Mouse (Mus musculus) embryonic facial prominence, embryonic 12.5 days (tissue): ENCODE measurements at regions not wholly inside any gene's neighbourhood (a gene's known extent, or its start where the extent isn't known, plus 50 kb on each side); places are given as distances from the start of the nearest gene placed in this dataset.
A peak's percentile ranks its signal among the peaks of the same experiment; 100 is the strongest.

Experiments
- ATAC-seq: fragments of 200-750 bp; cut with Nextera tagmentation; 2 replicates; pipeline ENCODE4 v1.8.0; 2017; ENCODE audit not compliant: insufficient number of reproducible peaks, insufficient read depth, low FRiP score, low TSS enrichment
- H3K27ac ChIP-seq: fragments of 300-500 bp; sonication (generic); 2 replicates; pipeline ENCODE4 v1.5.1; 2016; ENCODE audit warnings: mild to moderate bottlenecking
- H3K27me3 ChIP-seq: fragments of 300-500 bp; sonication (generic); 2 replicates; pipeline ENCODE4 v1.6.1; 2016; ENCODE audit warnings: mild to moderate bottlenecking, moderate library complexity
- H3K36me3 ChIP-seq: fragments of 300-500 bp; sonication (generic); 2 replicates; pipeline ENCODE4 v1.6.1; 2016; ENCODE audit warnings: mild to moderate bottlenecking
- H3K4me1 ChIP-seq: fragments of 300-500 bp; sonication (generic); 2 replicates; pipeline ENCODE4 v1.6.1; 2016
- H3K4me2 ChIP-seq: fragments of 300-500 bp; sonication (generic); replicated peaks from 2 replicates; pipeline ENCODE4 v1.6.1; 2016; ENCODE audit warnings: mild to moderate bottlenecking, moderate library complexity
- H3K4me3 ChIP-seq: fragments of 300-500 bp; sonication (generic); 2 replicates; pipeline ENCODE4 v1.5.1; 2016; ENCODE audit warnings: mild to moderate bottlenecking
- H3K9ac ChIP-seq: fragments of 300-500 bp; sonication (generic); 2 replicates; pipeline ENCODE4 v1.6.1; 2016; ENCODE audit warnings: mild to moderate bottlenecking, moderate library complexity
- H3K9me3 ChIP-seq: fragments of 300-500 bp; sonication (generic); 2 replicates; pipeline ENCODE4 v1.6.1; 2016; ENCODE audit warnings: mild to moderate bottlenecking, moderate library complexity
- WGBS: fragments of 180-500 bp; shearing (Covaris S2); methylation state at CpG from one replicate; pipeline ENCODE4 v1.1.7; 2016; 5-methylcytosine and 5-hydroxymethylcytosine counted together

- Histone ChIP-seq H3K36me3 (no peaks in the 10 kb centered on the region), H3K4me1 (peaks cover 8% of the 10 kb centered on the region; the same call in 1 of the 2 replicates), H3K4me2 (peak overlapping the region; percentile 36; the same call in 1 of the 2 replicates), H3K4me3 (no peak overlapping the region), H3K27ac (no peak overlapping the region), H3K9me3 (no peaks in the 10 kb centered on the region), H3K27me3 (no peaks in the 10 kb centered on the region), H3K9ac (no peak overlapping the region)
- WGBS: 67% methylated on average over 13 of the region's 13 CpGs
- ATAC-seq: no peak
Measured at GRCm38 (mm10) chr3:38397615-38397956, 87.1 kb downstream of the Ankrd50 start.

- Histone ChIP-seq H3K4me1 (peaks cover 8% of the 10 kb centered on the region; the same call in 1 of the 2 replicates), H3K4me3 (0 out of 2 replicates have a peak overlapping the region, but pooled peaks have one; percentile 2), H3K9ac (no peak overlapping the region), H3K27ac (no peak overlapping the region), H3K9me3 (no peaks in the 10 kb centered on the region), H3K36me3 (no peaks in the 10 kb centered on the region), H3K27me3 (no peaks in the 10 kb centered on the region), H3K4me2 (peak overlapping the region; percentile 36)
- 6% methylated on average over 20 of the region's 20 CpGs for WGBS
- peak; percentile 56; the same call in 1 of the 2 replicates for ATAC-seq
Measured at GRCm38 (mm10) chr3:38396760-38397614, 87.7 kb downstream of the Ankrd50 start.

GRCm38 (mm10) chr3:38394308-38394707, 90.3 kb downstream of the Ankrd50 start:
- Histone ChIP-seq H3K27ac (no peak overlapping the region), H3K4me2 (no peak overlapping the region), H3K4me1 (peaks cover 8% of the 10 kb centered on the region; the same call in 1 of the 2 replicates), H3K27me3 (no peaks in the 10 kb centered on the region), H3K4me3 (no peak overlapping the region), H3K36me3 (no peaks in the 10 kb centered on the region), H3K9ac (no peak overlapping the region), H3K9me3 (no peaks in the 10 kb centered on the region)
- 78% methylated on average over 4 of the region's 4 CpGs for WGBS
- no peak for ATAC-seq

- Histone ChIP-seq H3K4me1 (no peaks in the 10 kb centered on the region), H3K4me2 (no peak overlapping the region), H3K36me3 (no peaks in the 10 kb centered on the region), H3K9ac (no peak overlapping the region), H3K4me3 (no peak overlapping the region), H3K27me3 (no peaks in the 10 kb centered on the region), H3K9me3 (no peaks in the 10 kb centered on the region), H3K27ac (no peak overlapping the region)
- no peak for ATAC-seq
- WGBS: 71% methylated on average over 2 of the region's 2 CpGs
Measured at GRCm38 (mm10) chr3:38389647-38390046, 95.0 kb downstream of the Ankrd50 start.

- 33% methylated on average over 3 of the region's 3 CpGs for WGBS
- Histone ChIP-seq H3K9ac (no peak overlapping the region), H3K4me1 (no peaks in the 10 kb centered on the region), H3K27me3 (no peaks in the 10 kb centered on the region), H3K36me3 (no peaks in the 10 kb centered on the region), H3K4me2 (no peak overlapping the region), H3K4me3 (no peak overlapping the region), H3K9me3 (no peaks in the 10 kb centered on the region), H3K27ac (no peak overlapping the region)
- ATAC-seq: no peak
Measured at GRCm38 (mm10) chr3:38388961-38389360, 95.7 kb downstream of the Ankrd50 start.

GRCm38 (mm10) chr3:38382743-38383142, 101.9 kb downstream of the Ankrd50 start:
- Histone ChIP-seq H3K27me3 (no peaks in the 10 kb centered on the region), H3K9me3 (no peaks in the 10 kb centered on the region), H3K4me1 (no peaks in the 10 kb centered on the region), H3K36me3 (no peaks in the 10 kb centered on the region), H3K4me2 (no peak overlapping the region), H3K9ac (no peak overlapping the region), H3K4me3 (no peak overlapping the region), H3K27ac (no peak overlapping the region)
- no peak for ATAC-seq
- WGBS: 67% methylated on average over 3 of the region's 3 CpGs

GRCm38 (mm10) chr3:38381623-38382022, 103.0 kb downstream of the Ankrd50 start:
- no peaks in the 10 kb centered on the region for H3K36me3 ChIP-seq
- no peak overlapping the region for H3K27ac ChIP-seq
- no peak overlapping the region for H3K4me2 ChIP-seq
- H3K9me3 ChIP-seq: no peaks in the 10 kb centered on the region
- H3K4me1 ChIP-seq: no peaks in the 10 kb centered on the region
- H3K4me3 ChIP-seq: no peak overlapping the region
- no peak for ATAC-seq
- no peaks in the 10 kb centered on the region for H3K27me3 ChIP-seq
- no peak overlapping the region for H3K9ac ChIP-seq
- WGBS: 68% methylated on average over 5 of the region's 5 CpGs

GRCm38 (mm10) chr3:38373690-38374089, 111.0 kb downstream of the Ankrd50 start:
- WGBS: 77% methylated on average over 4 of the region's 4 CpGs
- Histone ChIP-seq H3K36me3 (no peaks in the 10 kb centered on the region), H3K4me3 (no peak overlapping the region), H3K4me2 (no peak overlapping the region), H3K9me3 (no peaks in the 10 kb centered on the region), H3K27me3 (no peaks in the 10 kb centered on the region), H3K4me1 (no peaks in the 10 kb centered on the region), H3K27ac (no peak overlapping the region), H3K9ac (no peak overlapping the region)
- ATAC-seq: no peak

GRCm38 (mm10) chr3:38371702-38372101, 112.9 kb downstream of the Ankrd50 start:
- no peaks in the 10 kb centered on the region for H3K36me3 ChIP-seq
- H3K9ac ChIP-seq: no peak overlapping the region
- H3K9me3 ChIP-seq: no peaks in the 10 kb centered on the region
- H3K27me3 ChIP-seq: no peaks in the 10 kb centered on the region
- H3K4me1 ChIP-seq: no peaks in the 10 kb centered on the region
- WGBS: 33% methylated on average over 2 of the region's 2 CpGs
- no peak for ATAC-seq
- H3K4me2 ChIP-seq: no peak overlapping the region
- no peak overlapping the region for H3K27ac ChIP-seq
- no peak overlapping the region for H3K4me3 ChIP-seq

- Histone ChIP-seq H3K9me3 (no peaks in the 10 kb centered on the region), H3K36me3 (no peaks in the 10 kb centered on the region), H3K4me1 (peaks cover 13% of the 10 kb centered on the region), H3K4me3 (no peak overlapping the region), H3K27me3 (no peaks in the 10 kb centered on the region), H3K9ac (no peak overlapping the region), H3K4me2 (no peak overlapping the region), H3K27ac (no peak overlapping the region)
- 90% methylated on average over 4 of the region's 4 CpGs for WGBS
- no peak for ATAC-seq
Measured at GRCm38 (mm10) chr3:38363888-38364287, 120.8 kb downstream of the Ankrd50 start.

GRCm38 (mm10) chr3:38361411-38361810, 123.2 kb downstream of the Ankrd50 start:
- H3K36me3 ChIP-seq: no peaks in the 10 kb centered on the region
- H3K9me3 ChIP-seq: no peaks in the 10 kb centered on the region
- peaks cover 13% of the 10 kb centered on the region for H3K4me1 ChIP-seq
- H3K4me2 ChIP-seq: no peak overlapping the region
- no peak for ATAC-seq
- H3K27ac ChIP-seq: no peak overlapping the region
- WGBS: 79% methylated on average over 4 of the region's 4 CpGs
- H3K4me3 ChIP-seq: no peak overlapping the region
- H3K27me3 ChIP-seq: no peaks in the 10 kb centered on the region
- no peak overlapping the region for H3K9ac ChIP-seq

- Histone ChIP-seq H3K36me3 (no peaks in the 10 kb centered on the region), H3K27me3 (no peaks in the 10 kb centered on the region), H3K9me3 (no peaks in the 10 kb centered on the region), H3K27ac (peak overlapping the region; percentile 50; the same call in 1 of the 2 replicates), H3K4me2 (no peak overlapping the region), H3K4me3 (no peak overlapping the region), H3K9ac (no peak overlapping the region), H3K4me1 (peaks cover 13% of the 10 kb centered on the region)
- ATAC-seq: no peak
- WGBS: 30% methylated on average over 5 of the region's 5 CpGs
Measured at GRCm38 (mm10) chr3:38360974-38361373, 123.7 kb downstream of the Ankrd50 start.
